Mouse (Mus musculus) heart, adult 11 months (tissue): ENCODE results near the gene Nkain4.

Experiments
- DNase-seq: peaks from one replicate; pipeline ENCODE4 v3.0.0; 2022

Gene Nkain4

DNA sequence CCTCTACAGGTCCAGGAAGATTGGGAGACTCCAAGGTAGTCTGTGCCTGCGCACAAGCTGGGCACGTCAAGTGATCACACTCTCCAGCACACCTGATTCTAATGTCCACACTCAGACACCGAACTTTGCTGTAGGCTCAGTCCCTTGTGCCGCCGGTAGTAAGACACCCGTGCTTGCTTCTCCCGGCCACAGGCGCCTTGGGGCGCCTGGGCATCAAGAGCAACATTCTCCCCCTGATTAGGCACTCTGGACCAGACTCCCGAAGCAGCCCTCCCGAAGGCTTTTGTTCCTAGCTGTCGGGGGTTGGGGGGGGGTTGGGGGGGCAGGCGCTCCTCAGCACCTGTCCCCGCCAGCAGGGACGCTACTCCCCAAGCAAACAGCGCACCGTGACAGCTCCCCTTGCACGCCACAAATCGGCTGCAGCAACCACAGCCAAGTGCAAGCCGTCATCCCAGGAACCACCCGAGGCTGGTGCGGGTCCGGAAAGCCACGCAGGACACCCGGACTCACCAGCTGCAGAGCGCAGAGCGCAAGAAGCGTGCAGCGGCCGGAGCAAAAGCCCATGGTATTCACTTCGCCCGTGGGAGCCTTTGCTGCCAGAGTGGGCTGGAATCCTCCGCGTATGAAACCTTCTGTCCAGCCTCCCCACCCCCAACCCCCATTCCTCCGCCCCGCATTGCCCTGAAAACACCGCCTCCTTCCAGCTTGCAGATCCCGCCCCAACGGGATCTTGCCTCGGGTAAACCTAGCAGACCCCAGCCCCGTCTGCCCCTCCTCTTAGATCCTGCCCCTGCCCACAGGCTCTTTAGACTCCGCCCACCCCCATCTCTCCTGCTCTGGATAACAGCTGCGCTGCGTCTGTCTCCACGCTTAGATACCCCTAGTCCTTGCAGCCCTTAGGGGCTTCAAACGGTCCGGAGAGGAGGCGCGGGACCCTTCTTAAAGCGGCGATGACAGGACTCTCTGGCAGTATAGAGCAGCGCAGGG, at the start of gene Nkain4:
Nkain4 (minus strand) TSS at position 639 of the 987 bp plus-strand sequence.
- DNase-seq: peak; percentile 93

GRCm38 (mm10) chr2:180996905-180997304, 42.4 kb upstream of the Nkain4 start:
- DNase-seq: no peak

GRCm38 (mm10) chr2:180996436-180996835, 41.9 kb upstream of the Nkain4 start:
- no peak for DNase-seq

DNA sequence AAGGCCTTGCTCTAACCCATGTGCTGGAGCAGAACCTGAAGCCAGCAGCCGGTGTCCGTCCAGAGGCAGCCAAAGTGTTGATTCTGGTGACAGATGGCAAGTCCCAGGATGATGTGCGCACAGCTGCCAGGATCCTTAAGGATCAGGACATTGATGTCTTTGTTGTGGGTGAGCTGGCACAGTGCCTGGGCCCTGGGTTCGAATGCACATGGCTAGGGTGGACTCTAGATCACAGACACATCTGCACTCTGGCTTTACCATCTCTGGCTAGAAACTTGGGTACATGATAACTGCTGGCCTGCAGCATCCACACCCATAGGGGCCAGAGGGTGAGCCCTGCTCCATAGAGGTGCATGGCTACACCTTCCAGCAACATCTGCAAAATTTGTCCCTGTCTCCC, 41.0 kb upstream of the Nkain4 start:
- DNase-seq: no peak

GRCm38 (mm10) chr2:180994360-180994759, 39.9 kb upstream of the Nkain4 start:
- DNase-seq: no peak

GRCm38 (mm10) chr2:180990347-180990746, 35.8 kb upstream of the Nkain4 start:
- no peak for DNase-seq

GRCm38 (mm10) chr2:180988948-180989347, 34.4 kb upstream of the Nkain4 start:
- DNase-seq: no peak

DNA sequence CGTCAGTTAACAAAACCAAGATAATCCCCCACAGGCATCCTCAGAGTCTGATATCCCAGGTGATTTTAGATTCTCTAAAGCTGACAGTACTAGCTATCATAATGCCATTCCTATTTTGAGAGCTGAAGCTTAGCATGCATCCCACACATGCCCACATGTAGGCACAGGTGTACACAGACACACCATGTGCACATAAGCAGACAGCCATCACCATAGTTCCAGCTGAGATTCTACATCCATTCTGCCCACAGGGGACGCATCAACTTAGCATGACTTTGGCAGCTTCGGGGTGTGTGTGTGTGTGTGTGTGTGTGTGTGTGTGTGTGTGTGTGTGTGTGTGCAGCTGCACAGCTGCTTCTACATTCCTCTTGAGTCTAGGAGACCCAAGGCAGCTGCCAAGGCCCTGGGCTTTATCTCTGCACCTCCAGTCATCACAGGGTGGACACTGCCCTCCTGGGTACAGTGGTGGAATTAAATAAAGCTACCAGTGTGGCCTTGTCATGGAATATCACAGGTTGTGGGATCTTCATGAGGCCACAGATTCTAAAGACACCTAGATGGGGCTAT, 33.9 kb upstream of the Nkain4 start:
- no peak for DNase-seq

DNA sequence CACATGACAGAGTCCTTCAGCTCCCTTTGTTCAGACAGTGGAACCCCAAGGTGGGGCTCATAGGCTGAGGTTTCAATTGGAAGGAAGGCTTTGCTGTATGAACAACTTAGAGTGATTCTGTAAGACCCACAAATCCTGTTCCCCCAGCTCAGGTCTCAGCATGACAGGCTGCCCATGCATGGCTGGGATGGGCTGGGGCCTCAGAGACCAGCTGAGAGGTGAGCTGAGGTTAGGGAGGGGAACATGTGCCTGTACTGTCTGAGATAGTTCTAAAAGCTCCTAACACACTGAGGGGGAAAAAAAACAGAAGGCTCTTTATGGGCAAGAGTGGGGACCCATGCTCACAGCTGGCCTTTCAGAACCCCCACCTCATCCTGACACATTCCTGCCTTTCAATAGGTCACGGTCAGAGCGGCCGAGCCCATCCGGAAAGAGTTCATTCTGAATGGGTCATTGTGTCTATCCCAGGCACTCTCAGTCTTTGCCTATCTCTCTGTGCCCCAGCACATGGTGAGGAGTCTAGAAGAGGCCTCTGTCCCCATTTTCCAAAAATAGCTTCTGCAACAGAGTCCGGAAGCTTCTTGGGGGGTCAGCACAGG, 33.0 kb upstream of the Nkain4 start:
- no peak for DNase-seq

DNA sequence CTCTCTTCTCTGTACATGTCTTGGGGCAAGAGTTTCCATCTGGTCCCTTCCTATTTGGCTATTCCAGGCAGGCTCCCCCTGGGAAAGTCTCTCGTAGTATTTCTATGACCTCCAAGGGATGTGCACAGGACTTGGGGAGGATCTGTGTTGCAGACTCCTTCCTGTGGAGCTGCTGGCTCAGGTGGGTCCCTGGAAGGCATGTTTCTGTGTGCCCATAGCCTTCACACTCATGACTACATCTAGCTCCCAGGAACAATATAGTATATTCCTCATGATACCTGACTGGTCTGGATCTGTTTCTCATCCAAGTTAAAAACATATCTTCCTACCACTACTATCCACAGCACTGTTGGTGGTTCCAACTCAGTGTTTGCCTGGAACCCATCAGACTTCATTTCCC, 32.5 kb upstream of the Nkain4 start:
- no peak for DNase-seq

DNA sequence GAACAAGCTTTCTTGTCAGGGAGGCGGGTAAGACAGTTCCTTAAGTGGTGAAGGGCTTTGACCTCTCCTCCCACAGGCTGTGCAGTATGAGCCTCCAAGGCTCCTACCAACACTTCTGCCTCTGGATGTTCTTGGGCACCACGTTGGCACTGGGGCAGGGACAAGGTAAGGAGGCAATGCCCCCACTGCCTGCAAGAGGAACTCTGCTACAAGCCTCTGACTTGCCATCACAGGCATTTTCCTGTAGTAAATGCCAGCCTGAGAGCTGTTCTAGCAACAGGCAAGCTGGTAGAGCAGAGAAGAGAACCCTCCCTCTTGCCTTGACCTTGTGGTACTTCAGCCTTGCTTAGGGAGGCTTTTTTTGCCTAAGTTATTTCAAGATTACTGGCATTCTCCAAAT, 31.9 kb upstream of the Nkain4 start, which contains the start of gene Col20a1:
Col20a1 (plus strand) TSS at position 87 of the 400 bp plus-strand sequence.
- no peak for DNase-seq

DNA sequence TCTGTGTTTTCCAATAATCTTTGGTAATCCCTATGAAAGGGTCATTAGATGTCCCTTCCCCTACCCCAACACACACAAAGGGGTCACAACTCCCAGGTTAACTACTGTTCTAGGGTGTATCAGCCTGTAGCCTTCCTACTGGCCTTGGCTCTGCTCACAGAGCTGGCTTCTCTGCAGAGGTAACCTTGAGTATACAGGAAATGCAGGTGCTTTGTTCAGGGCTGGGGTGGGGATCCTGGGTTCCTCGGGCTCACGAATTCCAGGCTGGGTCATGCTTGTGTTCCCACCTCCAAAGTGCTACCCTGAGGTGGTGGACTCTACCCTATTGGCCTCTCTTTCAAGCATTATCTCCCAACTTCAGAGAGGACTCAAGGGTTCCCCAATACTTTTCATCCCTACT, 31.1 kb upstream of the Nkain4 start:
- no peak for DNase-seq

GRCm38 (mm10) chr2:180981133-180981532, 26.6 kb upstream of the Nkain4 start:
- no peak for DNase-seq

GRCm38 (mm10) chr2:180967010-180967763, 12.7 kb upstream of the Nkain4 start, which contains the start of gene Arfgap1:
Arfgap1 (plus strand) TSS chr2:180967225.
- peak; percentile 99 for DNase-seq

DNA sequence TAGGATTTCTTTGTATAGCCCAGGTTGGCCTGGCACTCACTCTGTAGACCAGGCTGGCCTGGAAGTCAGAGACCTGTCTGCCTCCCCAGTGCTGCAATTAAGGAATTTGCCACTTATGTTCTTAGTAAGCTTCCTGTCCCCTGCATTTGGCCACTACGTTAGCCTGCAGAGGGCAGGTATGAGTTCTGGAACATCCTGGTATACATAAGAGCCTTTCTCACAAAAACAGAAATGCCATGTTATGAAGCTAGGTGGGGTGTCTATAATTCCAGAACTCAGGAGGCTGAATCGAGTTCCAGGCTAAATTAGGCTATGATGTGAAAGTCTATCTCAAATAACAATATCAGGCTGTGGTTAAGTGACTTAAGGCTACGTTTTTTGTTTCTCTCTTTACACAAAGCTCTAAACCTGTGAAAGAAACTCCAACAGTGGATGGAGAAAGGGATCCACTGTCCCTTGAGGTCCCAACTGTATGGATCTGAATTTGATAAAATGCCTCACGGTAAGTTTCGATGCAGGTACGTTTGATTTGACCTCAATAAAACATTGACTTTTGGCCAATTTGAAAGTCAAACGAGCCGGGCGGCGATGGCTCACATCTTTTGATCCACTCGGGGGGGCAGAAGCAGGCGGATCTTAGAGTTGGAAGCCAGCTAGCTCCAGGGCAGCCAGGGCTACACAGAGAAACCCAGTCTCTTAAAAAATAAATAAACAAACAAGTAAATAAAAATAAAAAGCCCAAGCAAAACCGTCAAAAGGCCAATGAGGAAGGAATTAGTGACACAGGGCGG, 11.8 kb upstream of the Nkain4 start:
- no peak for DNase-seq

- peak; percentile 93 for DNase-seq
Observed at GRCm38 (mm10) chr2:180963956-180964355, 9.5 kb upstream of the Nkain4 start.

- no peak for DNase-seq
Observed at GRCm38 (mm10) chr2:180962616-180963308, 8.3 kb upstream of the Nkain4 start.

DNA sequence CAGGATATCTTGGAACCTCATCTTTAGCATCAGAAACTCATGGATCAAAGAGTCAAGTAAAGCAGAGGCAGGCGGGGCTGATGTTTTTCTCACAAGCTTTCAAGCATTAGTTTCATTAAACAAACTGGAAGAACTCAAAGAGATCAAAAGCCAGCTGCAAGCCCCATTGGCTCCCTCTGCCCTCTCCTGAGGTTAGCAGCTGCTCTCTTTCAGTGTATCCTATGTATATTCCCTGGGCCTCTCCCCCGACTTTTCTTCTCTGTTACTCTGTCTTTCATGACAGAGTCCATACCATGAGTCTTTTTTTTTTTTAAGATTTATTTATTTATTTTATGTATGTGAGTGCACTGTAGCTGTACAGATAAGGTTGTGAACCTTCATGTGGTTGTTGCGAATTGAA, 5.7 kb upstream of the Nkain4 start:
- no peak for DNase-seq

- no peak for DNase-seq
Observed at GRCm38 (mm10) chr2:180959605-180960004, 5.1 kb upstream of the Nkain4 start.

DNA sequence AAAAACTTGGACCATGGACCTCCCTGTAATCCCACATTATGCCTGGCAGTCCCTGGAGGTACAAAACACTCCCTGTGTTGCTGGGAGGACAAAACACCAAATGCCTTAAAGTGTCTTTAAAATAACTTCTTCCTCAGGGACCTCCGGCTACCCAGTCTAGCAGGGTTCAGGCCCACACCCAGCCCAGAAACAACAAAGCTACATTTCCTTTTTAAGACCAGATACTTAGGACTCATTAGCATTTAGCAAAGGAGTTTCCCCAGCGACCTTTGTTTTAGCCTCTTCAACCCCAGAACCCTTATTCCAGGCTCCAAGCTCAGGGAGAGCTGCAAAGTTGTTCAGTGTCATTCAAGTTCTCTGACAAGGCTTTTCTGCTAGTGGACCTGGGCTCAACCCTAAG, 861 bp downstream of the Nkain4 start:
- DNase-seq: no peak

DNA sequence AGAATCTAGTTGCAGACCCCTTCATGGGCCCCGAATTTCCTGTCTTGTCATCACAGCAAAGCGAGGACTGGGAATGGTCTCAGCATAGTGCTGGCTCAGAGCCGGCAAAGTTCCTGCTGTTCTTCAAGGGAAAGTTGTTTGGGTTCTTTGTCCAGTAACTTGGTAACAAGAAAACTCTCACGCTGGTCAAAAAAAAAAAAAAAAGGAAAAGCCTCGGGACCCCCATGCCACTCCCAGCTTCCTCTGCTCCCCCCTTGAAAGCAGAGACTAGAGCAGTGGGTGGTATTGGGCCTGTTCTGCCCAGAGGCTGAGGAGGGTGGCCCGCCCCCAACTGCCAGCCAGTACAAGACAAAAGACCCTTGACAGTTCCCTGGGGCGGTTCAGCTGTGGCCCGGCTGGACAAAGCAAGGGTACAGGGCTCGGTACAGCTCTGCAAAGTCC, 1.7 kb downstream of the Nkain4 start:
- DNase-seq: no peak
